Mouse (Mus musculus) bone marrow macrophage, adult 2 months (primary cell): Measurements from ENCODE around the gene Hsd11b2.

Experiments used
- CTCF ChIP-seq: IDR thresholded peaks from 2 replicates; pipeline ENCODE4 v1.5.1; 2012; ENCODE audit warnings: low read depth, mild to moderate bottlenecking, low read length, moderate library complexity
- POLR2A ChIP-seq: IDR thresholded peaks from 2 replicates; pipeline ENCODE4 v1.6.1; 2012; ENCODE audit warnings: mild to moderate bottlenecking, low read depth, low read length, borderline replicate concordance

GRCm38 (mm10) chr8:105484392-105484791, 34.2 kb upstream of the Hsd11b2 start:
- TF ChIP-seq CTCF = peak; percentile 38; the same call in 1 of the 2 replicates
- no peak for TF ChIP-seq POLR2A
